19 mouse cellular contexts compared by ENCODE assay signal in the genomic region with DNA sequence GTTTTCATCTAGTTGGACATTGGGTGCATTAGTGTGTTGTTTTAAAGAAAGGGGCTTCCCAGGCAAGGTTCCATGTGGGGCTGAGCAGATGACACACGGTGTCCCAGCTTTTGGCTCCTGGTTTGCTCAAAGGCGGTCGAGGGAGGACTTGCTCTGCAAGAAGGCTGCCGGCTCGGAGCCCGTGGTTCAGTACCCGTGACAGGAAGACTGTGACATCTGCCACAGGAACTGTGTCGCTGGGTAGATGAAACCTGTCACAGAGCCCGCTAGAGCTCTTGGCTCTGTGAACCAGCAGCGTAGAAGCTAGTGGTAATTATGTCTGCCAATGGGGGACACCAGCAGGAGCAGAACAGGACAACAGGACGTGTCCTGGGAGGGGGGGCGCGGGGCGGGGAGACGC. TPM values are rescaled to one million over a fixed set of nuclear protein-coding genes. Genes with fewer than 3 reads are reported as not detected.
DNase-seq lines count a peak whose midpoint lies in the region; ATAC-seq and TF ChIP-seq lines count a peak whose summit lies in the region.
"Had no signal": no experiment of that assay in that cellular context is flagged by ENCODE, and none has a peak within 500 bp of the region (broad histone marks: within the 10 kb centered on the region; RNA-seq: fewer than 3 reads in every experiment).

No protein-coding gene starts in this region.

- no peak for ATAC-seq in CD4-positive, CD25-positive, alpha-beta regulatory T cell, adult 4 months
- ATAC-seq: inflammation-experienced regulatory T-cells, adult 6 months had no signal

- DNase-seq in CD4-positive, CD25-positive, alpha-beta regulatory T cell, adult 2 months (ENCODE audit: low read depth, low spot score): peak; percentile 36
- no peak for DNase-seq in spleen, adult 2 months (ENCODE audit: low read depth in 1 of 2, low spot score in 2 of 2)
- DNase-seq in spleen, postnatal 36 days (ENCODE audit: low spot score in 2 of 2): no peak
- DNase-seq in naive thymus-derived CD4-positive, alpha-beta T cell, adult 2 months (ENCODE audit: low read depth): peak; percentile 67
- DNase-seq in thymus, postnatal 4 days: peak; percentile 69
- no peak for DNase-seq in retina, postnatal 1 day
- DNase-seq in lung, postnatal 4 days: no peak
- DNase-seq: adrenal gland, postnatal 10 days; heart, postnatal 36 days; midbrain, embryonic 14.5 days; right cerebral cortex, adult 18-20 months had no signal

- H3K36me3 ChIP-seq in spleen, adult 2 months (ENCODE audit: control insufficient read depth, insufficient read depth, low read length): peaks cover 39% of the 10 kb centered on the region
- H3K36me3 ChIP-seq: heart, embryonic 10.5 days had no signal

- no peaks in the 10 kb centered on the region for H3K27me3 ChIP-seq in spleen, adult 2 months (ENCODE audit: control insufficient read depth, insufficient read depth, low read length)
- H3K27me3 ChIP-seq: liver, embryonic 15.5 days had no signal

- no peak overlapping the region for H3K4me3 ChIP-seq in spleen, adult 2 months (ENCODE audit: extremely low read depth, insufficient read depth, insufficient read length)
- H3K4me3 ChIP-seq: embryonic facial prominence, embryonic 13.5 days; heart, embryonic 10.5 days; limb, embryonic 12.5 days; liver, embryonic 15.5 days had no signal

- TF ChIP-seq POLR2A in spleen, adult 2 months (IDR thresholded peaks at IDR 0.05; ENCODE audit: low read depth, low read length): no peak

- no peak for TF ChIP-seq CTCF in spleen, adult 2 months (IDR thresholded peaks at IDR 0.05; ENCODE audit: extremely low read depth, insufficient read depth, insufficient read length, insufficient replicate concordance)

- H3K27ac ChIP-seq in spleen, adult 2 months (ENCODE audit: insufficient read depth, low read length): peak overlapping the region; percentile 18; the same call in 1 of the 2 replicates
- H3K27ac ChIP-seq: embryonic facial prominence, embryonic 13.5 days; heart, embryonic 10.5 days; kidney, postnatal 0 days; limb, embryonic 12.5 days; liver, embryonic 15.5 days; macrophage had no signal

- WGBS in spleen, adult 2 months: 38% methylated on average over 15 of the region's 15 CpGs

- H3K4me1 ChIP-seq in spleen, adult 2 months (ENCODE audit: control insufficient read depth, insufficient read depth, insufficient read length): peaks cover 18% of the 10 kb centered on the region; the same call in 1 of the 2 replicates

RNA-seq across cellular contexts. Expression of a gene that starts 42.8 kb away (rescaled TPM):
- polyA plus RNA-seq in CD4-positive, CD25-positive, alpha-beta regulatory T cell, adult 4 months (2017; shearing (Covaris generic)): 10 to 100 TPM; 13.5 to 19.3 TPM
- polyA plus RNA-seq in spleen, adult 2 months (2012; rRNA removed): 88.6 and 234 TPM in 2 replicates

RNA-seq across cellular contexts. Expression of a gene that starts 59.8 kb away (rescaled TPM):
- 10 to 100 TPM; 34.0 to 43.8 TPM for polyA plus RNA-seq in CD4-positive, CD25-positive, alpha-beta regulatory T cell, adult 4 months (2017; shearing (Covaris generic))
- 38.5 and 47.0 TPM in 2 replicates for polyA plus RNA-seq in spleen, adult 2 months (2012; rRNA removed)

Comparison
In these comparisons a context has a peak if more than half of its experiments do, and no peak if none do; other contexts are left out.
1. DNase-seq: peak in CD4-positive, CD25-positive, alpha-beta regulatory T cell, adult 2 months (single experiment), naive thymus-derived CD4-positive, alpha-beta T cell, adult 2 months (single experiment) and thymus, postnatal 4 days (single experiment); none in spleen, adult 2 months (0 of 2), spleen, postnatal 36 days (0 of 2), retina, postnatal 1 day (single experiment) and lung, postnatal 4 days (0 of 2).